Mouse (Mus musculus) activated CD4-positive, CD25-positive, alpha-beta regulatory T cell, adult 4 months (primary cell): ENCODE data around the gene Phf2. TPM values are rescaled to one million over a fixed set of nuclear protein-coding genes. Genes with fewer than 3 reads are reported as not detected.

Source experiments
- ATAC-seq: one replicate; pipeline ENCODE4 v1.8.0; 2017
- polyA plus RNA-seq, 2 experiments: library from polyadenylated mRNA; unstranded; fragments of 100-300 nt; shearing (Covaris generic); gene quantifications; one replicate each; pipeline ENCODE4 v1.2.1; 2017

Phf2 gene
- polyA plus RNA-seq: 1 to 10 TPM; 3.1 to 3.3 TPM

GRCm38 (mm10) chr13:48870771-48871731 is at the start of gene Phf2:
Gene Phf2 (minus strand): TSS chr13:48871119.
- ATAC-seq: peak; percentile 30

- ATAC-seq: no peak
Measured at GRCm38 (mm10) chr13:48919756-48920415, 49.0 kb upstream of the Phf2 start.

GRCm38 (mm10) chr13:48917113-48917599 is 46.2 kb upstream of the Phf2 start:
- no peak for ATAC-seq

GRCm38 (mm10) chr13:48913680-48914079 is 42.8 kb upstream of the Phf2 start:
- no peak for ATAC-seq

GRCm38 (mm10) chr13:48913141-48913540 is 42.2 kb upstream of the Phf2 start:
- no peak for ATAC-seq

- no peak for ATAC-seq
Measured at GRCm38 (mm10) chr13:48911426-48911825, 40.5 kb upstream of the Phf2 start.

- no peak for ATAC-seq
Measured at GRCm38 (mm10) chr13:48905458-48905857, 34.5 kb upstream of the Phf2 start.

GRCm38 (mm10) chr13:48895376-48895775 is 24.5 kb upstream of the Phf2 start:
- no peak for ATAC-seq

- ATAC-seq: no peak
Measured at GRCm38 (mm10) chr13:48890260-48890960, 19.5 kb upstream of the Phf2 start.

- ATAC-seq: peak; percentile 95
Measured at GRCm38 (mm10) chr13:48878534-48878933, 7.6 kb upstream of the Phf2 start.

- no peak for ATAC-seq
Measured at GRCm38 (mm10) chr13:48877805-48878204, 6.9 kb upstream of the Phf2 start.

GRCm38 (mm10) chr13:48872726-48873125 is 1.8 kb upstream of the Phf2 start:
- ATAC-seq: no peak

GRCm38 (mm10) chr13:48871887-48872606 is 1.1 kb upstream of the Phf2 start:
- ATAC-seq: no peak

- peak; percentile 68 for ATAC-seq
Measured at GRCm38 (mm10) chr13:48869950-48870770, 759 bp downstream of the Phf2 start.

- no peak for ATAC-seq
Measured at GRCm38 (mm10) chr13:48869600-48869949, 1.3 kb downstream of the Phf2 start.

GRCm38 (mm10) chr13:48869088-48869487 is 1.8 kb downstream of the Phf2 start:
- ATAC-seq: no peak

GRCm38 (mm10) chr13:48864673-48865356 is 6.1 kb downstream of the Phf2 start:
- no peak for ATAC-seq

GRCm38 (mm10) chr13:48863556-48863955 is 7.4 kb downstream of the Phf2 start:
- peak; percentile 42 for ATAC-seq

- ATAC-seq: no peak
Measured at GRCm38 (mm10) chr13:48861913-48862312, 9.0 kb downstream of the Phf2 start.

- no peak for ATAC-seq
Measured at GRCm38 (mm10) chr13:48858779-48859178, 12.1 kb downstream of the Phf2 start.

GRCm38 (mm10) chr13:48858054-48858453 is 12.9 kb downstream of the Phf2 start:
- ATAC-seq: no peak
